Mouse (Mus musculus) liver, adult 2 months (tissue): ENCODE data around the gene Me1.

Experiments used
- CTCF ChIP-seq: fragments of 200-500 bp; IDR thresholded peaks from 2 replicates; pipeline ENCODE4 v1.5.1; 2011; ENCODE audit warnings: low read depth, low read length, control low read depth
- POLR2A ChIP-seq: fragments of 200-500 bp; IDR thresholded peaks from 2 replicates; pipeline ENCODE4 v1.6.1; 2011; ENCODE audit warnings: low read length, control low read depth; ENCODE audit not compliant: insufficient read depth; ENCODE audit errors: extremely low read depth

DNA sequence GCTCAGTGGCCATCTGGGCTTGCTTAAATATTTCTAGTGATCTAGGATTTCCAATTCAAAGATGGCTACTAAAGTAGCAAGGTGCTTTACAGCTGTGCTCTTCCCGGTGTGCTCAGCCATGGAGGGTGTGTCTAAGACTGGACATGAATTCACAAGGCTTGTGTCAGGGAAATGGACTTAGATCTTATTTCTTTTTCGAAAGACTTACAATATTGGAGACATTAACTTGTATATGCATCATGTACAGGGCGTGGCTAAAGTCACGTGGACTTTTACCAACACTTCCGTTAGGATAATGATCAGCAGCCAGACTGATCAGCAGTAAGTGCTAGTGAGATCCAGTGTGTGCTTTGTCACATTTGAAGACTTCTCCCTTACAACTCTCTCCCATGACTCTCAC is 24.5 kb upstream of the Me1 start:
- TF ChIP-seq CTCF (no peak), POLR2A (no peak)
